Mouse (Mus musculus) hindbrain, postnatal 0 days (tissue): ENCODE measurements at regions not wholly inside any gene's neighbourhood (a gene's known extent, or its start where the extent isn't known, plus 50 kb on each side); places are given as distances from the start of the nearest gene placed in this dataset.

ENCODE experiments used
- ATAC-seq: fragments of 200-750 bp; cut with Nextera tagmentation; 2 replicates; pipeline ENCODE4 v1.8.0; 2017; ENCODE audit warnings: mild to moderate bottlenecking, moderate TSS enrichment, moderate library complexity
- DNase-seq: peaks from one replicate; pipeline ENCODE4 v3.0.0-alpha.2; 2015; ENCODE audit warnings: low spot score
- H3K27ac ChIP-seq: fragments of 300-500 bp; sonication (generic); 2 replicates; pipeline ENCODE4 v1.5.1; 2014; ENCODE audit warnings: mild to moderate bottlenecking
- H3K27me3 ChIP-seq: fragments of 300-500 bp; sonication (generic); 2 replicates; pipeline ENCODE4 v1.6.1; 2014; ENCODE audit warnings: low read length, mixed read lengths; ENCODE audit not compliant: insufficient read depth
- H3K36me3 ChIP-seq: fragments of 300-500 bp; sonication (generic); 2 replicates; pipeline ENCODE4 v1.6.1; 2014; ENCODE audit warnings: low read length, mixed read lengths; ENCODE audit not compliant: insufficient read depth
- H3K4me1 ChIP-seq: fragments of 300-500 bp; sonication (generic); 2 replicates; pipeline ENCODE4 v1.6.1; 2014; ENCODE audit warnings: antibody characterized with exemption, low read length, mixed read lengths; ENCODE audit not compliant: insufficient read depth
- H3K4me2 ChIP-seq: fragments of 300-500 bp; sonication (generic); 2 replicates; pipeline ENCODE4 v1.6.1; 2014; ENCODE audit warnings: low read depth, mild to moderate bottlenecking, low read length, moderate library complexity, mixed read lengths
- H3K4me3 ChIP-seq: fragments of 300-500 bp; sonication (generic); 2 replicates; pipeline ENCODE4 v1.5.1; 2014; ENCODE audit warnings: low read length
- H3K9ac ChIP-seq: fragments of 300-500 bp; sonication (generic); replicated peaks from 2 replicates; pipeline ENCODE4 v1.6.1; 2014; ENCODE audit warnings: mild to moderate bottlenecking, low read length, moderate library complexity, mixed read lengths
- H3K9me3 ChIP-seq: fragments of 300-500 bp; sonication (generic); 2 replicates; pipeline ENCODE4 v1.6.1; 2016; ENCODE audit warnings: low read length, mixed read lengths
- CTCF ChIP-seq: IDR thresholded peaks from 2 replicates; pipeline ENCODE4 v1.5.1; 2016; ENCODE audit warnings: antibody characterized with exemption, control low read depth, low read depth
- WGBS: fragments of 180-500 bp; shearing (Covaris S2); extraction: QIAGEN DNeasy Blood & Tissue Kit; methylation state at CpG from one replicate; pipeline ENCODE4 v1.1.7; 2014; 5-methylcytosine and 5-hydroxymethylcytosine counted together

DNA sequence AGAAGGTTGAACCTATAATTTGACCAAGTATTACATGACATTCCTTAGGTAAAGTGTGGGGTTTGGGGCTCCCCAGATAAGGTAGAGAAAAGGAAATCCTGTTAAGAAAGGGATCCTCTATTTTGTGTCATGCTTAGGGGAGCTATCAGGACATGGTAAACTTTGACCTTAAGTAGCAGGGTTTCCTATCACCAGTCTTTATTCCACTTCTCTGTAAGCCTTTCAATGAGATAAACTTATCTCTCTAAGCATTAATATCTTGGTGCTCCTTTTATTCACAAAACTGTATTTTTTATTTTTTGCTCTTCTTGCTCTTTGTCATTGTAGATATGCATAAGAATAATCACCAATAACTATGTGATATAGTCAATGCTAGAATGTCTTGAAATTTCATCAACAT is 194.4 kb upstream of the Rasa1 start:
- H3K9ac ChIP-seq = no peak overlapping the region
- H3K4me2 ChIP-seq = no peak overlapping the region
- no peaks in the 10 kb centered on the region for H3K4me1 ChIP-seq
- 0 out of 2 replicates have a peak, but pooled peaks cover 2% of the 10 kb centered on the region for H3K9me3 ChIP-seq
- DNase-seq = no peak
- H3K36me3 ChIP-seq = no peaks in the 10 kb centered on the region
- no peaks in the 10 kb centered on the region for H3K27me3 ChIP-seq
- no peak overlapping the region for H3K4me3 ChIP-seq
- ATAC-seq = no peak
- no peak for TF ChIP-seq CTCF
- H3K27ac ChIP-seq = no peak overlapping the region

DNA sequence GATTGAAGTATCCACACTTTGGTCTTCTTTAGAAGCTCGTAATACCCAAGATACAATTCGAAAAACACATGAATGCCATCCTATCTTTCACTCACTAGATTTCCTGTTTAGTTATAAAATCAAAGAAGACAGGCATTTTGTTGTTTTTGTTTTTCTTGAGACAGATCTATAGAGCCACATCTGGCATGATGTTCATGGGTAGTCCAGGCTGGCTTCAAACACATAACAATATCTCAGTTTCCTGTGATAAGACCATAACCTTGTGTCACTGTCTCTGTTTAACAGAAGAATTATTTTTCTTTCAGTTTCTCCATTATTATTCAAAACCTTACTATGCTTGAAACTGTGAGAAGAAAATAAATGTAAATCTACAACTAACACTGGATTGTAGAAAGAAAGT is 190.5 kb upstream of the Rasa1 start:
- no peak overlapping the region for H3K9ac ChIP-seq
- ATAC-seq (no peak), DNase-seq (no peak)
- no peaks in the 10 kb centered on the region for H3K4me1 ChIP-seq
- no peak overlapping the region for H3K4me2 ChIP-seq
- TF ChIP-seq CTCF = no peak
- 0 out of 2 replicates have a peak, but pooled peaks cover 2% of the 10 kb centered on the region for H3K9me3 ChIP-seq
- no peaks in the 10 kb centered on the region for H3K27me3 ChIP-seq
- H3K27ac ChIP-seq = no peak overlapping the region
- 86% methylated on average over 2 of the region's 2 CpGs for WGBS
- no peaks in the 10 kb centered on the region for H3K36me3 ChIP-seq
- H3K4me3 ChIP-seq = no peak overlapping the region

GRCm38 (mm10) chr13:85476274-85476846 is 187.4 kb upstream of the Rasa1 start:
- Histone ChIP-seq H3K9me3 (0 out of 2 replicates have a peak, but pooled peaks cover 2% of the 10 kb centered on the region), H3K4me2 (no peak overlapping the region), H3K36me3 (no peaks in the 10 kb centered on the region), H3K27me3 (no peaks in the 10 kb centered on the region), H3K9ac (no peak overlapping the region), H3K4me3 (no peak overlapping the region), H3K27ac (no peak overlapping the region), H3K4me1 (no peaks in the 10 kb centered on the region)
- ATAC-seq (no peak), DNase-seq (no peak)
- no peak for TF ChIP-seq CTCF
- 91% methylated on average over 4 of the region's 4 CpGs for WGBS

DNA sequence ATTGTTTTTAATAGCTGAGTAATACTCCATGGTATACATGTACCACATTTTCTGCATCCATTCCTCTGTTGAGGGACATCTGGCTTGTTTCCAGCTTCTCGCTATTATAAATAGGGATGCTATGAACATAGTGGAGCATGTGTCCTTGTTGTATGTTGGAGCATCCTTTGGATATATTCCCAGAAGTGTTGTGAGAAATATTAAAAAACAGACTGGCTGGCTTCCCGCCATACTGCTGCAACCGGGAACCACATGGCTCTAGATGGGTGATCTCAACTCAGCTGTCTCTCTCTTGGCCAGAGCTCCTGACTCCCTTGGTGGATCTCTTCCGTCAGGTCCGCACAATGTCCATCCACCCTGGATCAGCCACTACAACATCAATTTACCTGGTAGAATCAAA is 182.4 kb upstream of the Rasa1 start:
- ATAC-seq = no peak
- no peaks in the 10 kb centered on the region for H3K27me3 ChIP-seq
- no peak overlapping the region for H3K9ac ChIP-seq
- WGBS = 85% methylated on average over 5 of the region's 5 CpGs
- H3K36me3 ChIP-seq = no peaks in the 10 kb centered on the region
- no peak overlapping the region for H3K4me3 ChIP-seq
- peak; percentile 3 for DNase-seq
- no peak overlapping the region for H3K4me2 ChIP-seq
- no peaks in the 10 kb centered on the region for H3K9me3 ChIP-seq
- no peak overlapping the region for H3K27ac ChIP-seq
- no peak for TF ChIP-seq CTCF
- H3K4me1 ChIP-seq = no peaks in the 10 kb centered on the region

DNA sequence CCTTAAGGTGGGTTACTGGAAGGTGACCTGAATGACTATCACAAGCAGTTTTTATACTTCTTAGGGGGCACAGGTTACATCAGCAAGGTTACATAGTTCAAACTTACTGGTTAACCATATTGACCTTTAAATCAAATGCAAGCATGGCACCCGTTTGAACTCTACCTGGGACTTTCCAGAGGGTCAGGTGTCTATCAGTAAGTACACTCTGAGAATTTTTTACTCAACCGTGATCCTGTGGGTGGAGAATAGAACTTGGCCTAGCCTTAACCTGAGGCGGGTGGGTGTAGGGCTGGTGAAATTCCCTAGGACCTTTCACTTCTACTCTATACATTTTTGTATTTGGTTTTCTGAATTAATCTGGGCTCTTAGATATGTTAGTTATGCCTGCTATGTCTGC is 170.5 kb upstream of the Rasa1 start:
- H3K4me3 ChIP-seq = no peak overlapping the region
- TF ChIP-seq CTCF = no peak
- ATAC-seq (no peak), DNase-seq (no peak)
- H3K4me2 ChIP-seq = no peak overlapping the region
- H3K36me3 ChIP-seq = no peaks in the 10 kb centered on the region
- WGBS = 87% methylated on average over 3 of the region's 3 CpGs
- no peak overlapping the region for H3K9ac ChIP-seq
- H3K4me1 ChIP-seq = no peaks in the 10 kb centered on the region
- no peak overlapping the region for H3K27ac ChIP-seq
- no peaks in the 10 kb centered on the region for H3K27me3 ChIP-seq
- H3K9me3 ChIP-seq = no peaks in the 10 kb centered on the region

GRCm38 (mm10) chr13:85458611-85459010 is 169.7 kb upstream of the Rasa1 start:
- ATAC-seq (no peak), DNase-seq (no peak)
- Histone ChIP-seq H3K9ac (no peak overlapping the region), H3K27ac (no peak overlapping the region), H3K9me3 (no peaks in the 10 kb centered on the region), H3K27me3 (no peaks in the 10 kb centered on the region), H3K36me3 (no peaks in the 10 kb centered on the region), H3K4me2 (no peak overlapping the region), H3K4me1 (no peaks in the 10 kb centered on the region), H3K4me3 (no peak overlapping the region)
- TF ChIP-seq CTCF = no peak

DNA sequence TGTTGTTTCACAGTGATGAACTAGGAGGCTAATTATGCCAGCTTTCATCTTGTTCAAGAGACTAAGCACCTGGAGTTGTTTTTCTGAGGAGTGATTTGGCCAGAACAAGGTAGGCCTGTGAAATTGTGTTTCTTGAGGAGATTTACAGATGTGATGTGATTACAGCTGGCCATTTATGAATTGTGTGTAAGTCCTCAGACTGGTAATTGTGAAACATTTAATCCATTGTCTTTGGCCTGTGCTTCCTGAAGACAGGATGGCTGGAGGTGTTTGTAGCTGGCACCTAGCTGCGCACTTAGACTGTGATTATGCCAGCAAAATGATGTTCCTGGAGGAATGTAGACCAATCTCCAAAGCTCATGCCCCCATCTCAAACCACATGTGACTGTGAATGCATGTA is 150.7 kb upstream of the Rasa1 start:
- no peak for DNase-seq
- Histone ChIP-seq H3K27me3 (no peaks in the 10 kb centered on the region), H3K4me3 (no peak overlapping the region), H3K4me1 (no peaks in the 10 kb centered on the region), H3K9me3 (no peaks in the 10 kb centered on the region), H3K36me3 (no peaks in the 10 kb centered on the region), H3K27ac (no peak overlapping the region), H3K9ac (no peak overlapping the region), H3K4me2 (no peak overlapping the region)
- no peak for ATAC-seq
- WGBS = 100% methylated on average over 1 of the region's 1 CpGs
- TF ChIP-seq CTCF = no peak

GRCm38 (mm10) chr13:85437875-85438274 is 148.9 kb upstream of the Rasa1 start:
- no peak for ATAC-seq
- no peak overlapping the region for H3K9ac ChIP-seq

More at GRCm38 (mm10) chr13:85437875-85438274, 148.9 kb upstream of the Rasa1 start:
- Histone ChIP-seq H3K36me3 (no peaks in the 10 kb centered on the region), H3K4me3 (no peak overlapping the region), H3K4me1 (no peaks in the 10 kb centered on the region), H3K9me3 (no peaks in the 10 kb centered on the region), H3K27ac (no peak overlapping the region), H3K27me3 (no peaks in the 10 kb centered on the region), H3K4me2 (no peak overlapping the region)
- no peak for DNase-seq
- TF ChIP-seq CTCF = no peak
